Mouse (Mus musculus) midbrain, embryonic 12.5 days (tissue): ENCODE results near the gene Cmtm6. TPM values are rescaled to one million over a fixed set of nuclear protein-coding genes. Genes with fewer than 3 reads are reported as not detected.

ENCODE experiments used
- ATAC-seq: fragments of 200-750 bp; cut with Nextera tagmentation; 2 replicates; pipeline ENCODE4 v1.8.0; 2017; ENCODE audit warnings: low read depth, moderate TSS enrichment, moderate library complexity; ENCODE audit not compliant: low FRiP score
- H3K27ac ChIP-seq: fragments of 300-500 bp; sonication (generic); replicated peaks from 2 replicates; pipeline ENCODE4 v1.5.1; 2016; ENCODE audit warnings: mild to moderate bottlenecking
- H3K27me3 ChIP-seq: fragments of 300-500 bp; sonication (generic); 2 replicates; pipeline ENCODE4 v1.6.1; 2016; ENCODE audit warnings: mild to moderate bottlenecking
- H3K36me3 ChIP-seq: fragments of 300-500 bp; sonication (generic); 2 replicates; pipeline ENCODE4 v1.6.1; 2016
- H3K4me1 ChIP-seq: fragments of 300-500 bp; sonication (generic); 2 replicates; pipeline ENCODE4 v1.6.1; 2016
- H3K4me2 ChIP-seq: fragments of 300-500 bp; sonication (generic); replicated peaks from 2 replicates; pipeline ENCODE4 v1.6.1; 2016; ENCODE audit warnings: mild to moderate bottlenecking, moderate library complexity
- H3K4me3 ChIP-seq: fragments of 300-500 bp; sonication (generic); 2 replicates; pipeline ENCODE4 v1.5.1; 2016; ENCODE audit warnings: mild to moderate bottlenecking
- H3K9ac ChIP-seq: fragments of 300-500 bp; sonication (generic); replicated peaks from 2 replicates; pipeline ENCODE4 v1.6.1; 2016; ENCODE audit warnings: mild to moderate bottlenecking, moderate library complexity
- H3K9me3 ChIP-seq: fragments of 300-500 bp; sonication (generic); 2 replicates; pipeline ENCODE4 v1.6.1; 2016; ENCODE audit warnings: mild to moderate bottlenecking
- WGBS: fragments of 180-500 bp; shearing (Covaris S2); methylation state at CpG from one replicate; pipeline ENCODE4 v1.1.7; 2016; 5-methylcytosine and 5-hydroxymethylcytosine counted together
- polyA plus RNA-seq: library from polyadenylated mRNA; unstranded; fragments of >200 nt; fragmentation: Nextera tagmentation; extraction: Ambion mirVana; gene quantifications from 2 replicates; pipeline ENCODE4 v1.2.1, GENCODE M21; 2016

The Cmtm6 gene
- polyA plus RNA-seq, 1 experiment from 2014 or later, result 23.8 TPM

- no peak for ATAC-seq
- no peak overlapping the region for H3K9ac ChIP-seq
- H3K4me1 ChIP-seq, result 0 out of 2 replicates have a peak, but pooled peaks cover 3% of the 10 kb centered on the region
- 81% methylated on average over 4 of the region's 4 CpGs for WGBS
- no peak overlapping the region for H3K4me2 ChIP-seq
- H3K27me3 ChIP-seq, result no peaks in the 10 kb centered on the region
- no peak overlapping the region for H3K27ac ChIP-seq
- no peak overlapping the region for H3K4me3 ChIP-seq
- H3K36me3 ChIP-seq, result peaks cover 8% of the 10 kb centered on the region
- no peaks in the 10 kb centered on the region for H3K9me3 ChIP-seq
Measured at GRCm38 (mm10) chr9:114759886-114760285, 29.0 kb downstream of the Cmtm6 start.

- Histone ChIP-seq H3K36me3 (peaks cover 8% of the 10 kb centered on the region), H3K27ac (no peak overlapping the region), H3K9me3 (no peaks in the 10 kb centered on the region), H3K4me1 (0 out of 2 replicates have a peak, but pooled peaks cover 3% of the 10 kb centered on the region), H3K27me3 (no peaks in the 10 kb centered on the region), H3K9ac (no peak overlapping the region), H3K4me3 (no peak overlapping the region), H3K4me2 (no peak overlapping the region)
- WGBS, result 87% methylated on average over 5 of the region's 5 CpGs
- no peak for ATAC-seq
Measured at GRCm38 (mm10) chr9:114760353-114760752, 29.4 kb downstream of the Cmtm6 start.

DNA sequence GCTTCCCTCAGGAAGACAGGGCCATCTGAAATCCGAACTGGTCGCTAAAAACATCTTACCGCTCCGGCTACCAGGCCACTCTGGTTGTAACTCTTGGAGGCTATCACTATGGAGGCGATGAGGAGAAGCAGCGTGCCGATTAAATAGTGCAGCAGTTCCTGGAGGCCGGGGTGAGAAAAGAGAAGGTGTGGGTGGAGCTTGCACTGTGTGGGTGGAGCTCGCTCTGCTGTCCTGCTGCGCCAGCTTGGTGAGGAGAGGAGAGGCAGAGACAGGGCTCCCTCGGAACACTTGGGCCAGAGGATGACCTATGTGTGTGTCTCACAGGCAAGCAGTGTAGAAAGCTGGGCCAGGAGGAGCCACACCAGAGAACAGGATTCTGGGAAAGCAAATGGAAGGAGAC is 30.9 kb downstream of the Cmtm6 start:
- WGBS, result 78% methylated on average over 11 of the region's 11 CpGs
- ATAC-seq, result no peak

DNA sequence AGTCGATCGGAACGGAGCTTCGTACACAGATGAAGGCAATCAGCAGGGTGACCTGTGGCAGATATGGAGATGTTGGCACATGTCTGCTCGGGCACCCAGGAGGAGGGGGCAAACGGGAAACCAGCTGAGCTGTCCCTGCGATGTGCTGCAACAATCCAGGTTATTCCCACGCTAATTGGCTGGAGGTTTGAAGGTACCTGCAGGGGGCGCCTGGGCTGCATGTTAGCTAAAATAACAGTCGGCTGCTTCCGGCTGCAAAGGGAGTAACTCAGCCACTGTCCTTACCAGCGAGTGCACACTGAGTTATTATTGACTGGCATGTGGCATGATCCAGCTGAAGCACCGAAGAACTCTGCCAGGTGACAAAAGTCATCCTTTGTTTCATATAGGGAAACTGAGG is 32.4 kb downstream of the Cmtm6 start:
- H3K4me1 ChIP-seq, result peaks cover 12% of the 10 kb centered on the region
- H3K36me3 ChIP-seq, result peaks cover 8% of the 10 kb centered on the region
- no peak overlapping the region for H3K9ac ChIP-seq
- no peaks in the 10 kb centered on the region for H3K27me3 ChIP-seq
- H3K4me2 ChIP-seq, result no peak overlapping the region
- no peak overlapping the region for H3K27ac ChIP-seq
- H3K4me3 ChIP-seq, result no peak overlapping the region
- 65% methylated on average over 13 of the region's 13 CpGs for WGBS
- ATAC-seq, result no peak
- H3K9me3 ChIP-seq, result no peaks in the 10 kb centered on the region

More for the DNA sequence above, 30.9 kb downstream of the Cmtm6 start:
- H3K27ac ChIP-seq, result no peak overlapping the region
- H3K36me3 ChIP-seq, result peaks cover 8% of the 10 kb centered on the region
- 0 out of 2 replicates have a peak, but pooled peaks cover 3% of the 10 kb centered on the region for H3K4me1 ChIP-seq
- H3K27me3 ChIP-seq, result no peaks in the 10 kb centered on the region
- H3K9me3 ChIP-seq, result no peaks in the 10 kb centered on the region
- H3K9ac ChIP-seq, result no peak overlapping the region
- H3K4me3 ChIP-seq, result no peak overlapping the region
- no peak overlapping the region for H3K4me2 ChIP-seq

- ATAC-seq, result no peak
- Histone ChIP-seq H3K9ac (no peak overlapping the region), H3K4me2 (no peak overlapping the region), H3K4me3 (no peak overlapping the region), H3K9me3 (no peaks in the 10 kb centered on the region), H3K27me3 (no peaks in the 10 kb centered on the region), H3K27ac (no peak overlapping the region), H3K36me3 (peaks cover 8% of the 10 kb centered on the region), H3K4me1 (peaks cover 9% of the 10 kb centered on the region)
- WGBS, result 76% methylated on average over 13 of the region's 13 CpGs
Measured at GRCm38 (mm10) chr9:114767030-114767429, 36.1 kb downstream of the Cmtm6 start.

DNA sequence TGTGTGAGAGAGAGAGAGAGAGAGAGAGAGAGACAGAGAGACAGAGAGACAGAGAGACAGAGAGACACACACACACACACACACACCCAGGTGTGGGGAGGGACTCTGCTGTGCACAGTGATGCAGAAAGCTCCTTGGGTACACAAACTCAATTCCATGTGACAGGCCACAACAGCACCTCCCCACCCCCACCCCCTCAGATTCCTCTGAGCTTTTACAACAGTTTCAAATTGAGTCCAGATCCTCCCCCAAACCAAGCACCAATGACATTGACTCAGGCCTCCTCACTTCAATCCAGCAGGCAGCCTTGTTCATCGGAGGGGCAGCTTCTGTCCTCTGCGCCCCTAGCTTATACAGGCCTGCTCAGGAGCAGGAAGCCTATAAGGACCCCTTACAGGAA is 36.6 kb downstream of the Cmtm6 start:
- 73% methylated on average over 2 of the region's 2 CpGs for WGBS
- Histone ChIP-seq H3K4me1 (peaks cover 9% of the 10 kb centered on the region), H3K9me3 (no peaks in the 10 kb centered on the region), H3K9ac (no peak overlapping the region), H3K27ac (no peak overlapping the region), H3K4me2 (no peak overlapping the region), H3K4me3 (no peak overlapping the region), H3K36me3 (peaks cover 11% of the 10 kb centered on the region), H3K27me3 (no peaks in the 10 kb centered on the region)
- no peak for ATAC-seq

- Histone ChIP-seq H3K4me1 (peaks cover 9% of the 10 kb centered on the region), H3K36me3 (peaks cover 13% of the 10 kb centered on the region; the same call in 1 of the 2 replicates), H3K4me3 (no peak overlapping the region), H3K9me3 (no peaks in the 10 kb centered on the region), H3K27me3 (no peaks in the 10 kb centered on the region), H3K9ac (no peak overlapping the region), H3K4me2 (no peak overlapping the region), H3K27ac (no peak overlapping the region)
- no peak for ATAC-seq
- 55% methylated on average over 10 of the region's 10 CpGs for WGBS
Measured at GRCm38 (mm10) chr9:114768066-114768465, 37.1 kb downstream of the Cmtm6 start.

- H3K4me1 ChIP-seq, result peaks cover 9% of the 10 kb centered on the region
- WGBS, result 90% methylated on average over 4 of the region's 4 CpGs
- H3K4me3 ChIP-seq, result no peak overlapping the region
- no peaks in the 10 kb centered on the region for H3K27me3 ChIP-seq
- H3K27ac ChIP-seq, result no peak overlapping the region
- ATAC-seq, result no peak
- no peaks in the 10 kb centered on the region for H3K9me3 ChIP-seq
- H3K9ac ChIP-seq, result no peak overlapping the region
- peaks cover 13% of the 10 kb centered on the region; the same call in 1 of the 2 replicates for H3K36me3 ChIP-seq
- H3K4me2 ChIP-seq, result no peak overlapping the region
Measured at GRCm38 (mm10) chr9:114770224-114770623, 39.3 kb downstream of the Cmtm6 start.

DNA sequence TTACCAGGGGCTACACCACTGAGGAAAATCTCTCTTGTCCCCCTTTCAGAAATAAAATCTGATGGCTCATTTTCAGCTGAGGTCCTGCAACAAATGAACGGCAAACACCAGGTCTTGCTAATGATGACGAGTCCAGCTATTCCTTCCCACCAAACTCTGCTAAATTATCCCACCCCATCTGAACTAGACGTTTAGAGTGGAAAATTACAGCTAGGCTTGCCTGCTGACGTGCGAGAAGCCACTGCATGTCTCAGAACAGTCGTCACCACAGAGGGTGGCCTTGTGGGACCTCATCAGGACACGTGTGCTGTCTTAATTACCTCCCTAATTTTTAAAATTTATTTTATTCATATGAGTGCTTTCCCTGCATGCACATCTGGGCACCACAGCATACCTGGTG is 40.6 kb downstream of the Cmtm6 start:
- ATAC-seq, result no peak
- Histone ChIP-seq H3K4me1 (peaks cover 9% of the 10 kb centered on the region), H3K27ac (no peak overlapping the region), H3K27me3 (no peaks in the 10 kb centered on the region), H3K36me3 (peaks cover 13% of the 10 kb centered on the region; the same call in 1 of the 2 replicates), H3K9ac (no peak overlapping the region), H3K4me2 (no peak overlapping the region), H3K9me3 (no peaks in the 10 kb centered on the region), H3K4me3 (no peak overlapping the region)
- 91% methylated on average over 7 of the region's 7 CpGs for WGBS

DNA sequence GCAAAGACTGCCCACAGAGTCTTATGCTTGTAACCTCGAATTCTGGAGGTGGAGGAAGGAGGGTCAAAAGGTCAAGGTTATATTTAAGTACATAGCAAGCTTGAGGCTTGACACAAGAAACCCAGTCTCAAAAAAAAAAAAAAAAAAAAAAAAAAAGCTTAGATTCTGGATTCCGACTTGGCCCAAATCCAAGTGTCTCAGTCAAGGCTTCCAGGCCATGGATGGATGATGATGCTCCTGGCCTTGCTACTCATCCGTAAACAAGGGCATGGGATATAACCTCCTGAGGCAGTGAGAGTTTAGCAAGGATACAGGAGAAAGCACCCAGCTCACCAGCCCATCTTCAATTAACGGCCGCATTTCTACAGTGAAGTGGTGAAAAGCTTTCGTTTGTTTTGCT is 43.7 kb downstream of the Cmtm6 start:
- H3K36me3 ChIP-seq, result peaks cover 13% of the 10 kb centered on the region; the same call in 1 of the 2 replicates
- no peak overlapping the region for H3K27ac ChIP-seq
- H3K4me2 ChIP-seq, result no peak overlapping the region
- H3K9me3 ChIP-seq, result no peaks in the 10 kb centered on the region
- H3K4me1 ChIP-seq, result no peaks in the 10 kb centered on the region
- WGBS, result 81% methylated on average over 6 of the region's 6 CpGs
- ATAC-seq, result no peak
- no peak overlapping the region for H3K9ac ChIP-seq
- no peak overlapping the region for H3K4me3 ChIP-seq
- 0 out of 2 replicates have a peak, but pooled peaks cover under 1% of the 10 kb centered on the region for H3K27me3 ChIP-seq

DNA sequence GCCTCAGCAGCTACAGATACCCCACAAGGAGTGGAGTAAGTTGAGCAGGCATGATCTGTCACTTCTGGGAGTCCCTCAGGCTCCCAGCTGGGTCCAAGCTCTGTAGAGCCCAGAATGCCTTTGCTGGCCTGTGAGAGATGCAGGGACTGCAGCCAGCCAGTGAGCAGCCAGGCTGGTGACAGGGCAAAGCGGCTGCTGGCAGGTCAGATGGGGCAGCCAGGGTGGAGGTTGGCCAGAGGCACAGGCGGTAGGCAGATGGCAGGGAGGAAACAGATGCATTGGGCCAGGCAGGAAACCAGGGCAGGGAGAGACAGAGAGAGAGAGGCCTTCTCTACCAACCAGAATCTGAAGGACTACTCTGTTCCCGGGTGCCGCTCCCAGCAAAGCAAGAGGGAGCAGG is 44.4 kb downstream of the Cmtm6 start:
- no peak overlapping the region for H3K27ac ChIP-seq
- H3K9me3 ChIP-seq, result no peaks in the 10 kb centered on the region
- H3K4me3 ChIP-seq, result no peak overlapping the region
- H3K4me1 ChIP-seq, result peaks cover 4% of the 10 kb centered on the region
- ATAC-seq, result no peak
- H3K9ac ChIP-seq, result no peak overlapping the region
- H3K27me3 ChIP-seq, result 0 out of 2 replicates have a peak, but pooled peaks cover 3% of the 10 kb centered on the region
- 91% methylated on average over 4 of the region's 4 CpGs for WGBS
- H3K36me3 ChIP-seq, result peaks cover 13% of the 10 kb centered on the region; the same call in 1 of the 2 replicates
- no peak overlapping the region for H3K4me2 ChIP-seq

GRCm38 (mm10) chr9:114776361-114776760 is 45.4 kb downstream of the Cmtm6 start:
- Histone ChIP-seq H3K36me3 (peaks cover 11% of the 10 kb centered on the region; the same call in 1 of the 2 replicates), H3K4me1 (peaks cover 15% of the 10 kb centered on the region), H3K9ac (no peak overlapping the region), H3K4me2 (no peak overlapping the region), H3K27me3 (0 out of 2 replicates have a peak, but pooled peaks cover 3% of the 10 kb centered on the region), H3K27ac (no peak overlapping the region), H3K4me3 (no peak overlapping the region), H3K9me3 (no peaks in the 10 kb centered on the region)
- no peak for ATAC-seq
- 97% methylated on average over 3 of the region's 3 CpGs for WGBS
